Mouse (Mus musculus): ENCODE results near the gene Hoga1. TPM values are rescaled to one million over a fixed set of nuclear protein-coding genes. Genes with fewer than 3 reads are reported as not detected.

Gene Hoga1
- polyA plus RNA-seq, 1 experiment from 2014 or later = 1.2 TPM

DNA sequence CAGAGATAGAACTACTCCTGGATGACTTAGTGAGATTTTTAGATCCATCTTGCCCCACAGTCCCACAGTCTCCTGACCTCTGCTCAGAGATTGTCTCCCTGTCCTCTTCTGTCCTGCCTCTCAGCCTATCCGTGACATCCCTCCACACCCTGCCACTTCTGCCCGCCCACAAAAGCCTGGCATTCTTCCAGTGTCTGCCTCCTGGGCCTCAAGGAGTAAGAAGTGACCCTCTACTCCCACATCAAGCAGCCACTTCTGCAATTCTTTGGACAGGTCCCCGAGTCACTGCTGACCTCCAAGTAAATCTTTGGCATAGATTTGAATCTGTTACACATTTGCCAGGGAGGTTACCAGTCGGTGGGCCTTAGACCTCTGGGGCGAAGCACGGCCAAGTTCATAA is 8.8 kb downstream of the Hoga1 start:
- H3K27ac ChIP-seq (ENCODE audit: low read depth, low read length) = no peak overlapping the region
- ATAC-seq (ENCODE audit: low FRiP score) (no peak), DNase-seq (ENCODE audit: low spot score, missing footprints) (peak; percentile 23)
- no peaks in the 10 kb centered on the region for H3K27me3 ChIP-seq (ENCODE audit: control insufficient read depth, insufficient read depth, low read length)
- no peak overlapping the region for H3K4me2 ChIP-seq
- no peaks in the 10 kb centered on the region for H3K36me3 ChIP-seq (ENCODE audit: control insufficient read depth, insufficient read depth, low read length)
- WGBS = 84% methylated on average over 6 of the region's 6 CpGs
- no peak overlapping the region for H3K9ac ChIP-seq (ENCODE audit: low read length)
- no peaks in the 10 kb centered on the region for H3K9me3 ChIP-seq (ENCODE audit: control insufficient read depth, low read length)
- no peak overlapping the region for H3K4me3 ChIP-seq (ENCODE audit: low read depth, low read length)
- no peaks in the 10 kb centered on the region for H3K4me1 ChIP-seq (ENCODE audit: control insufficient read depth, insufficient read depth, low read length)

DNA sequence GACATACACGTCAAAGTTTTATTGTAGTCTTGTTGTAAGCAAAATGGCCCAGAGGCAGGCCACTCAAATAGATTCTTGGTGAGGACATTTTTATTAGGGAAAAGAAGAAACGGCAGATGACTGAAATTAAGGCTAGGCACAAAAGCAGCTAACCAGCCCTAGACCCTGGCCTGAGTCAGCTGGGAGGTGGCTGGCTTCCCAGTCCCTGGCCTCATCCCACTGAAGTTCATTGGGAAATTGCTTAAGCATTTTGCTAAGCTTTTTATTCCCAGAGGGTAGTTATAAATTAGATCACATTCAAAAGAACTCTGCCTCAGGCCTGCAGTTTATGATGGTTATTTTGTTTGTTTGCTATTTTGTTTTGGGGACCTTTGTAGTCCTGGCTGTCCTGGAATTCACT is 10.5 kb downstream of the Hoga1 start:
- WGBS = 90% methylated on average over 2 of the region's 2 CpGs
- no peak for ATAC-seq (ENCODE audit: low FRiP score)

DNA sequence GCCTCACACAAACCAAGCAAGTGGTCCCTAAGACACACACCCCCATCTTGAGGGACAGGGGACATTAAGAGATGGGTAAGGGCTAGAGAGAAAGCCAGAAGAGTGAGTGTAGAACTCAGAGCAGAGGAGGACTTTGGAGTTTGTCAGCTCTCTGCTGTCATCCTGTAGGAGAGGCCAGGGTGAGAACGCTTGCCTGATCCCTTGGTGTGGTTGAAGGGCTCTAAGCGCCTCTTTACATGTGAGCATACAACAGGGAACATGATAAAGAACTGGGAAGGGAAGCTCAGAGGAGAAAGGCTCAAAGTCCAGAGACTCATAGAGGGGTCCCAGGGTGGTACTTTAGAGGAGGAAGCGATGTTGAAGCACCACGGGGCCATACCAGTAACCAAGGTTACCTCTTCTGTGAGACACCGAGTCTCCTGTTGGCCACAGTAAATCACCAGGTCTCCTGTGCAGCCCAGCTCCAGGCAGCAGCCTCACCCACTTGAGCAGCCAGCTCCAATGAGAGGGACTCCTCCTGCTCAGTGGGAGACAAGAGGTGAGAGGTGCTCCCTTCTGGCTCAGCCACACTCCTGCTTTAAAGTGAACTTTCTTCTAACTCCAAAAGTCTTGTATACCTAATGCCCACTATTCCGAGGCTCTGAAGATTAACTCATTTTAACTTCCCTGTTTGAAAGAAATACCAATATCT is 11.5 kb downstream of the Hoga1 start:
- no peaks in the 10 kb centered on the region for H3K4me1 ChIP-seq (ENCODE audit: control insufficient read depth, insufficient read depth, low read length)
- H3K9ac ChIP-seq (ENCODE audit: low read length) = no peak overlapping the region
- ATAC-seq (ENCODE audit: low FRiP score) (no peak), DNase-seq (ENCODE audit: low spot score, missing footprints) (no peak)
- no peaks in the 10 kb centered on the region for H3K27me3 ChIP-seq (ENCODE audit: control insufficient read depth, insufficient read depth, low read length)
- no peaks in the 10 kb centered on the region for H3K9me3 ChIP-seq (ENCODE audit: control insufficient read depth, low read length)
- H3K36me3 ChIP-seq (ENCODE audit: control insufficient read depth, insufficient read depth, low read length) = no peaks in the 10 kb centered on the region
- H3K4me2 ChIP-seq = no peak overlapping the region
- no peak overlapping the region for H3K27ac ChIP-seq (ENCODE audit: low read depth, low read length)
- 80% methylated on average over 6 of the region's 6 CpGs for WGBS
- H3K4me3 ChIP-seq (ENCODE audit: low read depth, low read length) = no peak overlapping the region

More for the DNA sequence above, 10.5 kb downstream of the Hoga1 start:
- Histone ChIP-seq H3K4me1 (ENCODE audit: control insufficient read depth, insufficient read depth, low read length) (no peaks in the 10 kb centered on the region), H3K27ac (ENCODE audit: low read depth, low read length) (no peak overlapping the region), H3K36me3 (ENCODE audit: control insufficient read depth, insufficient read depth, low read length) (no peaks in the 10 kb centered on the region), H3K9ac (ENCODE audit: low read length) (no peak overlapping the region), H3K27me3 (ENCODE audit: control insufficient read depth, insufficient read depth, low read length) (no peaks in the 10 kb centered on the region), H3K4me3 (ENCODE audit: low read depth, low read length) (no peak overlapping the region), H3K4me2 (no peak overlapping the region), H3K9me3 (ENCODE audit: control insufficient read depth, low read length) (no peaks in the 10 kb centered on the region)
- peak; percentile 37 for DNase-seq (ENCODE audit: low spot score, missing footprints)

DNA sequence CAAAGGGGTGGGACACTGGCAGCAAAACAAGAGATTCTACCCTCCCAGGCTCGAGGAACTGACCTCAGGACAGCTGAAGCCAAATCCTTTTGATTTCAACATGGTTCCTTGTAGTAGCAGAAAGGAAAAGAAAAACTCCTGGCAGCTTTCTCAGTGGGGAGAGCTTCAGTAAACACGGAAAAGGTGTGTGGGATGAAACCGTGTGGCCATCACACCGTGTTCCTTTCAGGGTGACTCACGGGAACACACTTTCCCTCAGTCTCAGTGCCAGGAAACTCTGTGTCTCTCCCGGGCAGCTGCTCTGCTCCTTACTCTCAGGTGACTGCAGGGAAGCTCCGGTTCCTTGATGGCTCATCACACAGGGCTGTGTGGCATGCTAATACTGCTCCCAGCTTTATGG is 13.0 kb downstream of the Hoga1 start:
- H3K9ac ChIP-seq (ENCODE audit: low read length) = no peak overlapping the region
- H3K27me3 ChIP-seq (ENCODE audit: control insufficient read depth, insufficient read depth, low read length) = no peaks in the 10 kb centered on the region
- H3K9me3 ChIP-seq (ENCODE audit: control insufficient read depth, low read length) = no peaks in the 10 kb centered on the region
- H3K27ac ChIP-seq (ENCODE audit: low read depth, low read length) = no peak overlapping the region
- ATAC-seq (ENCODE audit: low FRiP score) = no peak
- no peak overlapping the region for H3K4me2 ChIP-seq
- no peak for DNase-seq (ENCODE audit: low spot score, missing footprints)
- H3K4me3 ChIP-seq (ENCODE audit: low read depth, low read length) = no peak overlapping the region
- 72% methylated on average over 7 of the region's 7 CpGs for WGBS
- H3K36me3 ChIP-seq (ENCODE audit: control insufficient read depth, insufficient read depth, low read length) = no peaks in the 10 kb centered on the region
- no peaks in the 10 kb centered on the region for H3K4me1 ChIP-seq (ENCODE audit: control insufficient read depth, insufficient read depth, low read length)

DNA sequence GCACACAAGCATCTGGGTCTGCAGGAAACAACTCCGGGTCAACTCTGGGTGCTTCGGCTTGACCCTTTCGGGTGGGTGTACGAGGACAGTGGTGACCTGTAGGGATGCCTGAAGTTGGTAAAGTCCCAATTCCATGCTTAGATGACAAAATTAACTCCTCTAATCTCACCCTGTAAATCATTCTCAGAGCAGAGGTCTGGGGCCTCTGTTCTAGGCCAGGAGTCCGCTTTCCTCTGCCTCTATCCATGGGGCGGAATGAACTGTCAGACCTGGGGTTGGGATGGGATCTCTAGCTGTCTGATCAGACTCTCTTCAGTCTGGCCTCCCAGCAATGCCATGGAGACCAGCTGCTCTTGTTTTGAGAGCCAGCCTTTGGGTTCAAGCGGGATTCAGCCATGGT is 16.0 kb downstream of the Hoga1 start:
- Histone ChIP-seq H3K27ac (ENCODE audit: low read depth, low read length) (no peak overlapping the region), H3K27me3 (ENCODE audit: control insufficient read depth, insufficient read depth, low read length) (no peaks in the 10 kb centered on the region), H3K9me3 (ENCODE audit: control insufficient read depth, low read length) (no peaks in the 10 kb centered on the region), H3K4me1 (ENCODE audit: control insufficient read depth, insufficient read depth, low read length) (no peaks in the 10 kb centered on the region), H3K9ac (ENCODE audit: low read length) (no peak overlapping the region), H3K4me3 (ENCODE audit: low read depth, low read length) (no peak overlapping the region), H3K4me2 (no peak overlapping the region), H3K36me3 (ENCODE audit: control insufficient read depth, insufficient read depth, low read length) (no peaks in the 10 kb centered on the region)
- 97% methylated on average over 7 of the region's 7 CpGs for WGBS
- ATAC-seq (ENCODE audit: low FRiP score) (no peak), DNase-seq (ENCODE audit: low spot score, missing footprints) (no peak)

DNA sequence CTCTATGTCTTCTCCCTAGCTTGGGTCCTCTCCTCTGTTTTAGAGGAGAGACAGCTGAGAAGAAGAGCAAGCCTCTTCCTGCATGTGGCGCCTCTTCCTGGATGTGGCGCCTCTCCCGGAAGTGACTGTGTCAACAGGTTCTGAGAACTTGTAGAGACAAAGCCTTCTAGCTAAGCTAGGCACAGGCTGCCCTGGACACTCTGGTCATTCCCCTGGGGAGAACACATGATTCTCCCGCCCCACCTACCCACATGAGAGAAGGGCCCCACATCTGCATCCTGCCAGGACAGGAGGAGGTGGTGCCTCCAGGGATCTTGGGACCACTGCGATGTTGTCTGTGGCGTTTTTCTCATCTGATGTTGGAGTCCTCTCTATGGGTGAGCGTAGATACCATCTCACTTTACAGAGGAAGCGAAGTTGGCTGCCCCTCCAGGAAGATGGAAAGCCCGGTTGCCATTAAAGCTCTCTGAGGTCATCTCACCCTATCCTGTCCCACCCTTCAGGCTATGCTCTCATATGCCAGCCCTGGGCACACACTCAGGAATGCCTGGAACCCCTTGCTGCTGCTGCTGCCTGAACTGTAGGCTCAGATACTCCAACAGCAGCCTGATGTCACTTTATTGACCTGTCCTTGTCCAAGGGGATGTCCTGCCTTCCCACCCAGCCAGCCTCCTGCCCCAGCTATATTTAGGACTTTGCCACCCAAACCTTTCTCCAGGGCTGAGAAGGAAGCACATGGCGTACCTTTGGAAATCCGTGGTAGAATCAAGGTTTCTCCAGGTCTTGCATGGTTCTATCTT is 23.2 kb downstream of the Hoga1 start:
- Histone ChIP-seq H3K4me2 (no peak overlapping the region), H3K27me3 (ENCODE audit: control insufficient read depth, insufficient read depth, low read length) (no peaks in the 10 kb centered on the region), H3K9me3 (ENCODE audit: control insufficient read depth, low read length) (no peaks in the 10 kb centered on the region), H3K4me3 (ENCODE audit: low read depth, low read length) (no peak overlapping the region), H3K9ac (ENCODE audit: low read length) (no peak overlapping the region), H3K36me3 (ENCODE audit: control insufficient read depth, insufficient read depth, low read length) (no peaks in the 10 kb centered on the region), H3K27ac (ENCODE audit: low read depth, low read length) (no peak overlapping the region), H3K4me1 (ENCODE audit: control insufficient read depth, insufficient read depth, low read length) (no peaks in the 10 kb centered on the region)
- WGBS = 84% methylated on average over 11 of the region's 11 CpGs
- ATAC-seq (ENCODE audit: low FRiP score) = no peak
- DNase-seq (ENCODE audit: low spot score, missing footprints) = no peak

DNA sequence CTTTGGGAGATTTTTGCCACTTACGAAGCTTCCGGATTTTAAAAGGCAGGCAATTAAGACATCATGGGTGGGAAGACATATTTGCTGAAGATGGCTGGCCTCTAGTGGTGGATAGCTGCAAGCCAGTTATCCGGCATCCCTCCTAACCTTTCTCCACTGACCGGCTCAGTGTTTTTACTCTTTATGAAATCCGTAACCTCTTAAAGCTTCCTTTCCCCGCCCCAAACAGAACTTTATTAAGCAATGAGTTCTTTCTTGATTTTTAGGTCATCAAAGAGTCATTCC is 23.8 kb downstream of the Hoga1 start:
- Histone ChIP-seq H3K9me3 (ENCODE audit: control insufficient read depth, low read length) (no peaks in the 10 kb centered on the region), H3K9ac (ENCODE audit: low read length) (no peak overlapping the region), H3K4me3 (ENCODE audit: low read depth, low read length) (no peak overlapping the region), H3K4me2 (no peak overlapping the region), H3K4me1 (ENCODE audit: control insufficient read depth, insufficient read depth, low read length) (no peaks in the 10 kb centered on the region), H3K36me3 (ENCODE audit: control insufficient read depth, insufficient read depth, low read length) (no peaks in the 10 kb centered on the region), H3K27me3 (ENCODE audit: control insufficient read depth, insufficient read depth, low read length) (no peaks in the 10 kb centered on the region), H3K27ac (ENCODE audit: low read depth, low read length) (no peak overlapping the region)
- ATAC-seq (ENCODE audit: low FRiP score) (no peak), DNase-seq (ENCODE audit: low spot score, missing footprints) (no peak)
- 66% methylated on average over 6 of the region's 6 CpGs for WGBS

DNA sequence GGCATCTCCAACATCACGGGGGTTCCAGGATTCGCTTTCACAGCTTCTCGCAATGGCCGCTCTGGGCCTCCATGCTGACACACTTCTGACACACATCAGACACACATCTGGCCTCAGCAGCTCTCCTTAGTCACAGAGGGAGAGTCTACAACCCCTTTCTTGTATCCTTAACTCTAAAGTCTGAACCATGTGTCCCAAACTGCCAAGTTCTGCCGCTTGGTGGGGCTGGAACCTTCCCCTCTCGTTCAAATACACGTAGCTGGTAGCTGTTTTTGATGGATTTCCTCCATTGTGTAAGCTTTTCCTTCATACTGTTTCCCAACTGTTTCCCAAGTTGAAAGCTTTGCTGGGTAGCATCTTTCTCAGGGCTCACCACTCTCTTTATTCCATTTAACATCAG is 25.8 kb downstream of the Hoga1 start:
- no peak overlapping the region for H3K9ac ChIP-seq (ENCODE audit: low read length)
- peaks cover 8% of the 10 kb centered on the region; the same call in 1 of the 2 replicates for H3K36me3 ChIP-seq (ENCODE audit: control insufficient read depth, insufficient read depth, low read length)
- 80% methylated on average over 7 of the region's 7 CpGs for WGBS
- H3K9me3 ChIP-seq (ENCODE audit: control insufficient read depth, low read length) = no peaks in the 10 kb centered on the region
- no peak overlapping the region for H3K4me3 ChIP-seq (ENCODE audit: low read depth, low read length)
- ATAC-seq (ENCODE audit: low FRiP score) (no peak), DNase-seq (ENCODE audit: low spot score, missing footprints) (no peak)
- no peaks in the 10 kb centered on the region for H3K4me1 ChIP-seq (ENCODE audit: control insufficient read depth, insufficient read depth, low read length)
- H3K27me3 ChIP-seq (ENCODE audit: control insufficient read depth, insufficient read depth, low read length) = no peaks in the 10 kb centered on the region
- H3K4me2 ChIP-seq = no peak overlapping the region
- H3K27ac ChIP-seq (ENCODE audit: low read depth, low read length) = no peak overlapping the region

DNA sequence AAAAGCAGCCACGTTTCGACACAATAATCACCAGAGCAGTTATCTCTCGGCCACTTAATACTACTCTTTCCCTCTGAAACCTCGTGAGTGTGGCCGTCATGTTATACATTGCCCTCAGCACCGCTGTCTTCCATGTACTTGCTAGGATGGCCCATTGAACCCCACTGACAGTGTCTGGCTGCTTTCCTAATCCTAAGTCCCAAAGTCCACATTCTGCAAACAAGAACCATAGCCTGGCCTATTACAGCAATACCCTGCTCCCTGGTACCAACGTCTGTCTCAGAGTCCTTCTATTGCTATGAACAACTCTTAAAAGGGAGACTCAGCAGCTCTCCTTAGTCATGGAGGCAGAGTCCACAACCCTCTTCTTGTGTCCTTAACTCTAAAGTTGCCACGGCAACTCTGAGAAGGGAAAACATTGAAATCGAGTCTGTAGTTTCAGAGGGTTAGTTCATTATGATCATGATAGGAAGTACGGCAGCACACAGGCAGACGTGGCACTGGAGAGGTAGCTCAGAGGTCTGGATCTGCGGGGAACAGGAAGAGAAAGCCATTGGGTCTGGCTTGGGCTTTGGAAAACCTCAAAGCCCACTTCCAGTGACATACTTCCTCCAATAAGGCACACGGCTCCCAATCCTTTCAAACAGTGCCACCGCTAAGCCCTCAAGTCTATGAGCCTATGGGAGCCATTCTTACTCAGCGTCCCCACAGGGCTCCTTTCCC is 26.6 kb downstream of the Hoga1 start:
- H3K4me2 ChIP-seq = no peak overlapping the region
- DNase-seq (ENCODE audit: low spot score, missing footprints) (no peak), ATAC-seq (ENCODE audit: low FRiP score) (no peak)
- no peaks in the 10 kb centered on the region for H3K27me3 ChIP-seq (ENCODE audit: control insufficient read depth, insufficient read depth, low read length)
- peaks cover 8% of the 10 kb centered on the region; the same call in 1 of the 2 replicates for H3K36me3 ChIP-seq (ENCODE audit: control insufficient read depth, insufficient read depth, low read length)
- H3K27ac ChIP-seq (ENCODE audit: low read depth, low read length) = no peak overlapping the region
- H3K9ac ChIP-seq (ENCODE audit: low read length) = no peak overlapping the region
- no peaks in the 10 kb centered on the region for H3K4me1 ChIP-seq (ENCODE audit: control insufficient read depth, insufficient read depth, low read length)
- no peaks in the 10 kb centered on the region for H3K9me3 ChIP-seq (ENCODE audit: control insufficient read depth, low read length)
- no peak overlapping the region for H3K4me3 ChIP-seq (ENCODE audit: low read depth, low read length)
- WGBS = 83% methylated on average over 15 of the region's 15 CpGs
